Mouse (Mus musculus) thymus, adult 2 months (tissue): Measurements from ENCODE around the gene Car10. TPM values are rescaled to one million over a fixed set of nuclear protein-coding genes. Genes with fewer than 3 reads are reported as not detected.

Experiments
- DNase-seq: peaks from one replicate; pipeline ENCODE4 v3.0.0; 2021
- H3K27ac ChIP-seq: fragments of 200-500 bp; 2 replicates; pipeline ENCODE4 v1.5.1; 2012; ENCODE audit warnings: low read length, control low read depth; ENCODE audit not compliant: control insufficient read depth, insufficient read depth
- H3K27me3 ChIP-seq: fragments of 200-500 bp; 2 replicates; pipeline ENCODE4 v1.6.1; 2012; ENCODE audit warnings: mild to moderate bottlenecking, low read length, moderate library complexity, mixed read lengths; ENCODE audit not compliant: control insufficient read depth, insufficient read depth
- H3K36me3 ChIP-seq: fragments of 200-500 bp; 2 replicates; pipeline ENCODE4 v1.6.1; 2012; ENCODE audit warnings: mild to moderate bottlenecking, low read length, moderate library complexity; ENCODE audit not compliant: control insufficient read depth, insufficient read depth
- H3K4me1 ChIP-seq: fragments of 200-500 bp; replicated peaks from 2 replicates; pipeline ENCODE4 v1.6.1; 2012; ENCODE audit warnings: low read length; ENCODE audit not compliant: control insufficient read depth, insufficient read depth
- H3K4me3 ChIP-seq: fragments of 200-500 bp; 2 replicates; pipeline ENCODE4 v1.5.1; 2012; ENCODE audit warnings: mild to moderate bottlenecking, low read length, control low read depth, moderate library complexity; ENCODE audit not compliant: control insufficient read depth, insufficient read depth
- CTCF ChIP-seq: fragments of 200-500 bp; IDR thresholded peaks from 2 replicates; pipeline ENCODE4 v1.5.1; 2012; ENCODE audit warnings: mild to moderate bottlenecking, control low read depth, low read length, moderate library complexity, borderline replicate concordance; ENCODE audit not compliant: control insufficient read depth, poor library complexity, insufficient read depth; ENCODE audit errors: extremely low read depth
- POLR2A ChIP-seq: fragments of 200-500 bp; IDR thresholded peaks from 2 replicates; pipeline ENCODE4 v1.6.1; 2012; ENCODE audit warnings: mild to moderate bottlenecking, low read length, control low read depth, moderate library complexity; ENCODE audit not compliant: control insufficient read depth, poor library complexity, insufficient read depth; ENCODE audit errors: extremely low read depth
- WGBS: fragments of 180-500 bp; shearing (Covaris S2); methylation state at CpG from one replicate; pipeline ENCODE4 v1.1.7; 2018; 5-methylcytosine and 5-hydroxymethylcytosine counted together
- polyA plus RNA-seq: library from polyadenylated mRNA; depleted of rRNA; stranded (reverse); fragments of >200 nt; gene quantifications from 2 replicates; pipeline ENCODE4 v1.2.3, GENCODE M21; 2012; rRNA removed

The Car10 gene
- polyA plus RNA-seq: 0.03 TPM in 1 of 2 replicates, not detected in the other

- TF ChIP-seq CTCF (no peak), POLR2A (no peak)
- H3K4me3 ChIP-seq: no peak within 1 kb of the TSS
- WGBS: 5% methylated on average over 47 of the region's 48 CpGs
- H3K4me1 ChIP-seq: no peaks in the 10 kb centered on the region
- peaks cover 8% of the 10 kb centered on the region for H3K27me3 ChIP-seq
- H3K27ac ChIP-seq: no peak within 1 kb of the TSS
- no peaks in the 10 kb centered on the region for H3K36me3 ChIP-seq
- DNase-seq: no peak
Measured at GRCm38 (mm10) chr11:93097941-93098828, at the start of gene Car10. TSS of gene Car10 (plus strand) at chr11:93098028.

- no peaks in the 10 kb centered on the region for H3K4me1 ChIP-seq
- no peaks in the 10 kb centered on the region for H3K27me3 ChIP-seq
- no peak overlapping the region for H3K4me3 ChIP-seq
- no peaks in the 10 kb centered on the region for H3K36me3 ChIP-seq
- no peak for DNase-seq
- TF ChIP-seq POLR2A: no peak
- TF ChIP-seq CTCF: no peak
- 64% methylated on average over 6 of the region's 6 CpGs for WGBS
- no peak overlapping the region for H3K27ac ChIP-seq
Measured at GRCm38 (mm10) chr11:93065021-93065420, 32.8 kb upstream of the Car10 start.

GRCm38 (mm10) chr11:93065656-93066181 lies 32.1 kb upstream of the Car10 start:
- no peak for DNase-seq
- no peaks in the 10 kb centered on the region for H3K27me3 ChIP-seq
- no peaks in the 10 kb centered on the region for H3K36me3 ChIP-seq
- TF ChIP-seq POLR2A (no peak), CTCF (no peak)
- H3K27ac ChIP-seq: no peak overlapping the region
- no peaks in the 10 kb centered on the region for H3K4me1 ChIP-seq
- WGBS: 89% methylated on average over 3 of the region's 3 CpGs
- no peak overlapping the region for H3K4me3 ChIP-seq

GRCm38 (mm10) chr11:93095588-93095987 lies 2.2 kb upstream of the Car10 start:
- H3K36me3 ChIP-seq: no peaks in the 10 kb centered on the region
- peaks cover 8% of the 10 kb centered on the region for H3K27me3 ChIP-seq
- no peak overlapping the region for H3K4me3 ChIP-seq
- WGBS: 24% methylated on average over 2 of the region's 2 CpGs
- H3K4me1 ChIP-seq: no peaks in the 10 kb centered on the region
- H3K27ac ChIP-seq: no peak overlapping the region
- DNase-seq: no peak
- TF ChIP-seq CTCF (no peak), POLR2A (no peak)

DNA sequence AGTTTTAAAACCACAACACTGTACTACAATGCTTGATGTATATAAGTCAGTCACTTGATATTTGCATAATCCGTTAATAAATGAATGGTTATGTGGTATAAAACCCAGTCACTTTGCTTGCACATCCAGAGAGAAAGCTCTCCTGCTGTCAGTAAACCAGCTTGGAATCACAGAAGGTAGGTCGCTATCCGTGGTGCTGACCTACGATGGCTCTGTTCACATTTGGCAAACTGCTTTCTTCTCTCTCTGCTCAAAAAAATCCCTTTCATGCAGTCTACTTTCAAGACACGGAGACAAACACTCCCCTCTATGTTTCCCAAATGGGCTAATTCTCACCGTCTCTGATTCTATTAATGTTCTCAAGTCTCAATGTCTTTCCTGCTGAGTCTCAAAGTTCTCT lies 827 bp upstream of the Car10 start:
- 3% methylated on average over 6 of the region's 6 CpGs for WGBS

DNA sequence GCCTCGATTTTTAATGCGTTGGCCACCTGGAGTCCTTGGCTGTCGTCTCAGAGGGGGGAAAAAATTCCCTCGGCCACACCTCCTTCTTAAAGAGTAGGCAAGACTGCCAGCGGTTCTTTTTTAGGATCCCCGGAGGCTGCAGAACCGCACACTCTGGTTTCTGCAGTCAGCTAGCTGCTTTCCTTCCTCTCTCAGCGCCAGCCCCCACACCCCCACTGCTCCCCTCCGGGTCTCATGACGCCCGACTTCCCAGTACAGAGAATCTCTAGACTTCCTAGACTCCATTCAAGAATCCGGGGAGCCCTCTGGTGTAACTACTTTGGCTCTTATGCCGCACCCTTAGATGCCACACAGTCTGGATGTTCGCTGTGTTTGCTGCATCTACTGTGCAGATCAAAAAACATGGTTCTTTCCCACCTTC lies 387 bp upstream of the Car10 start:
- 5% methylated on average over 14 of the region's 14 CpGs for WGBS
- H3K36me3 ChIP-seq: no peaks in the 10 kb centered on the region
- no peaks in the 10 kb centered on the region for H3K4me1 ChIP-seq
- no peak for TF ChIP-seq CTCF
- TF ChIP-seq POLR2A: no peak
- no peak overlapping the region for H3K4me3 ChIP-seq
- H3K27me3 ChIP-seq: peaks cover 8% of the 10 kb centered on the region
- DNase-seq: no peak
- no peak overlapping the region for H3K27ac ChIP-seq

More for the DNA sequence above, 827 bp upstream of the Car10 start:
- H3K4me1 ChIP-seq: no peaks in the 10 kb centered on the region
- no peak for TF ChIP-seq POLR2A
- TF ChIP-seq CTCF: no peak
- no peak for DNase-seq
- no peaks in the 10 kb centered on the region for H3K36me3 ChIP-seq
- no peak overlapping the region for H3K4me3 ChIP-seq
- H3K27ac ChIP-seq: no peak overlapping the region
- peaks cover 8% of the 10 kb centered on the region for H3K27me3 ChIP-seq

GRCm38 (mm10) chr11:93098933-93099381 lies 1.1 kb downstream of the Car10 start:
- no peak for TF ChIP-seq CTCF
- no peak for TF ChIP-seq POLR2A
- Histone ChIP-seq H3K4me1 (no peaks in the 10 kb centered on the region), H3K4me3 (no peak overlapping the region), H3K36me3 (no peaks in the 10 kb centered on the region), H3K27ac (no peak overlapping the region), H3K27me3 (peaks cover 8% of the 10 kb centered on the region)
- 4% methylated on average over 37 of the region's 37 CpGs for WGBS
- DNase-seq: no peak
